Mouse (Mus musculus) CD4-positive, CD25-positive, alpha-beta regulatory T cell, adult 4 months (primary cell): ENCODE data around the gene Cend1. TPM values are rescaled to one million over a fixed set of nuclear protein-coding genes. Genes with fewer than 3 reads are reported as not detected.
A peak's percentile ranks its signal among the peaks of the same experiment; 100 is the strongest.

Source experiments
- ATAC-seq: one replicate; pipeline ENCODE4 v1.8.0; 2017
- polyA plus RNA-seq, 2 experiments: library from polyadenylated mRNA; unstranded; fragments of 100-300 nt; shearing (Covaris generic); gene quantifications; one replicate each; pipeline ENCODE4 v1.2.1; 2017

Gene Cend1
- polyA plus RNA-seq, 2 experiments from 2014 or later: not detected

GRCm38 (mm10) chr7:141442199-141442598 lies 12.9 kb upstream of the Cend1 start:
- ATAC-seq: no peak

GRCm38 (mm10) chr7:141441460-141441859 lies 12.2 kb upstream of the Cend1 start:
- ATAC-seq: no peak

GRCm38 (mm10) chr7:141440613-141441012 lies 11.3 kb upstream of the Cend1 start:
- ATAC-seq: no peak

GRCm38 (mm10) chr7:141439811-141440210 lies 10.5 kb upstream of the Cend1 start:
- no peak for ATAC-seq

GRCm38 (mm10) chr7:141439140-141439679 lies 9.9 kb upstream of the Cend1 start:
- no peak for ATAC-seq

- no peak for ATAC-seq
Measured at GRCm38 (mm10) chr7:141438201-141438968, 9.1 kb upstream of the Cend1 start.

- ATAC-seq: peak; percentile 83
Measured at GRCm38 (mm10) chr7:141437178-141438120, 8.2 kb upstream of the Cend1 start, which contains the start of gene Slc25a22. Gene Slc25a22 (minus strand): TSS chr7:141437892.

- ATAC-seq: no peak
Measured at GRCm38 (mm10) chr7:141436523-141436892, 7.2 kb upstream of the Cend1 start.

- ATAC-seq: no peak
Measured at GRCm38 (mm10) chr7:141435856-141436522, 6.7 kb upstream of the Cend1 start.

GRCm38 (mm10) chr7:141435129-141435855 lies 6.0 kb upstream of the Cend1 start:
- ATAC-seq: peak; percentile 63

- no peak for ATAC-seq
Measured at GRCm38 (mm10) chr7:141434464-141434863, 5.2 kb upstream of the Cend1 start.

- no peak for ATAC-seq
Measured at GRCm38 (mm10) chr7:141433517-141434400, 4.5 kb upstream of the Cend1 start.

GRCm38 (mm10) chr7:141432741-141433516 lies 3.6 kb upstream of the Cend1 start:
- ATAC-seq: no peak

GRCm38 (mm10) chr7:141432186-141432611 lies 2.9 kb upstream of the Cend1 start:
- no peak for ATAC-seq

GRCm38 (mm10) chr7:141431434-141432185 lies 2.3 kb upstream of the Cend1 start:
- ATAC-seq: no peak

- ATAC-seq: no peak
Measured at GRCm38 (mm10) chr7:141430585-141431240, 1.4 kb upstream of the Cend1 start.

GRCm38 (mm10) chr7:141429840-141430584 lies 721 bp upstream of the Cend1 start:
- ATAC-seq: no peak

- ATAC-seq: no peak
Measured at GRCm38 (mm10) chr7:141428701-141429100, 590 bp downstream of the Cend1 start.
